Mouse (Mus musculus) neural tube, embryonic 11.5 days (tissue): Measurements from ENCODE around the gene Denr. TPM values are rescaled to one million over a fixed set of nuclear protein-coding genes. Genes with fewer than 3 reads are reported as not detected.
A peak's percentile ranks its signal among the peaks of the same experiment; 100 is the strongest.

Experiments
- ATAC-seq: fragments of 200-750 bp; cut with Nextera tagmentation; 2 replicates; pipeline ENCODE4 v1.8.0; 2017; ENCODE audit warnings: moderate number of reproducible peaks, mild to moderate bottlenecking, moderate TSS enrichment, moderate library complexity; ENCODE audit not compliant: insufficient read depth, low FRiP score, low TSS enrichment
- DNase-seq: peaks from one replicate; pipeline ENCODE4 v3.0.0-alpha.2; 2015; ENCODE audit warnings: low spot score
- H3K27ac ChIP-seq: fragments of 300-500 bp; sonication (generic); 2 replicates; pipeline ENCODE4 v1.5.1; 2014; ENCODE audit warnings: low read depth, mild to moderate bottlenecking, low read length
- H3K27me3 ChIP-seq: fragments of 300-500 bp; sonication (generic); 2 replicates; pipeline ENCODE4 v1.6.1; 2014; ENCODE audit warnings: mild to moderate bottlenecking, low read length, mixed read lengths; ENCODE audit not compliant: control insufficient read depth, insufficient read depth
- H3K36me3 ChIP-seq: fragments of 300-500 bp; sonication (generic); 2 replicates; pipeline ENCODE4 v1.6.1; 2014; ENCODE audit warnings: mild to moderate bottlenecking, low read length, moderate library complexity, mixed read lengths; ENCODE audit not compliant: control insufficient read depth, insufficient read depth
- H3K4me1 ChIP-seq: fragments of 300-500 bp; sonication (generic); 2 replicates; pipeline ENCODE4 v1.6.1; 2014; ENCODE audit warnings: low read length, mixed read lengths; ENCODE audit not compliant: control insufficient read depth, insufficient read depth
- H3K4me2 ChIP-seq: fragments of 300-500 bp; sonication (generic); 2 replicates; pipeline ENCODE4 v1.6.1; 2014; ENCODE audit warnings: low read depth, mild to moderate bottlenecking, moderate library complexity
- H3K4me3 ChIP-seq: fragments of 300-500 bp; sonication (generic); 2 replicates; pipeline ENCODE4 v1.5.1; 2014; ENCODE audit warnings: low read depth, low read length
- H3K9ac ChIP-seq: fragments of 300-500 bp; sonication (generic); 2 replicates; pipeline ENCODE4 v1.6.1; 2014; ENCODE audit warnings: mild to moderate bottlenecking, low read length
- H3K9me3 ChIP-seq: fragments of 300-500 bp; sonication (generic); 2 replicates; pipeline ENCODE4 v1.6.1; 2016; ENCODE audit warnings: low read length; ENCODE audit not compliant: control insufficient read depth
- WGBS: fragments of 180-500 bp; shearing (Covaris S2); extraction: QIAGEN DNeasy Blood & Tissue Kit; methylation state at CpG from one replicate; pipeline ENCODE4 v1.1.7; 2014; 5-methylcytosine and 5-hydroxymethylcytosine counted together
- polyA plus RNA-seq: library from polyadenylated mRNA; unstranded; fragments of >200 nt; fragmentation: Nextera tagmentation; extraction: Ambion mirVana; gene quantifications from 2 replicates; pipeline ENCODE4 v1.2.1, GENCODE M21; 2014

Denr gene
- polyA plus RNA-seq: 138 and 146 TPM in 2 replicates

DNA sequence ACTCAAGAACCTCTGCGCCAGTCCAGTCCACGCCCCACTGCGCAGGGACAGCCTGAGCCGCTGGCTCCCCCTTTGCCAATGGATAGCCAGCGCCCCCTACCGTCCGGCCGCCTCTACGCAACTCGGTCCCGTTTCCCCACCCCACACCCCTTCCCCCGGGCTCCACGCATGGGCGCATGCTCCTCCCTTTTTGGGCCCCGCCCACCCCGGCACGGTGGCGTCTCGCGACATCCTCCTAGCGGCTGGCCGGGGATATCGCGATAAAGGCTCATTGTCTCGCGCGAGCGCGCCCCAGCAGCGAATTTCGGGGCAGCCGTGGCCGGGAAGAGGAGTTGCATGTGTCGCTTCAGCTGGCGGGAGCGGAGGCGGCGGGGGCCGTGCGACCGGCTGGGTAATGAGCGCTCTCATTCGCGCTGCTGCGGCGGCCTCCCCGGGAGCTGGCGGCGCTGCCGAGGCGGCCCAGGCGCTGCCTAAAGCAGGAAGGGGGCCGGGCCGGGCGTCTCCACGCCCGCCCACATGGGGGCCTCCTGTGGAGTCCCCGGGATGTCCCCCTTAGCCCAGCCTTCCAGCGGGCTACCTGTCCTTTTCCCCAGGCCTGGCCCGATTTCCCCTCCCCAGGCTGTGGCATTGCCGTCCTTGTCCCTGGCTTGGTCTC is at the start of gene Denr:
Denr (plus strand) TSS at position 200 of the 655 bp plus-strand sequence.
- H3K27ac ChIP-seq: peak within 1 kb of the TSS; percentile 73
- peak within 1 kb of the TSS; percentile 75 for H3K4me2 ChIP-seq
- no peaks in the 10 kb centered on the region for H3K27me3 ChIP-seq
- no peaks in the 10 kb centered on the region for H3K9me3 ChIP-seq
- peaks cover 8% of the 10 kb centered on the region for H3K4me1 ChIP-seq
- whole genome bisulfite sequencing: under 1% methylated on average over 55 of the region's 61 CpGs
- no peaks in the 10 kb centered on the region; the same call in 1 of the 2 replicates for H3K36me3 ChIP-seq
- H3K4me3 ChIP-seq: peak within 1 kb of the TSS; percentile 95
- peak; percentile 100 for DNase-seq
- peak; percentile 97 for ATAC-seq
- peak within 1 kb of the TSS; percentile 98 for H3K9ac ChIP-seq

DNA sequence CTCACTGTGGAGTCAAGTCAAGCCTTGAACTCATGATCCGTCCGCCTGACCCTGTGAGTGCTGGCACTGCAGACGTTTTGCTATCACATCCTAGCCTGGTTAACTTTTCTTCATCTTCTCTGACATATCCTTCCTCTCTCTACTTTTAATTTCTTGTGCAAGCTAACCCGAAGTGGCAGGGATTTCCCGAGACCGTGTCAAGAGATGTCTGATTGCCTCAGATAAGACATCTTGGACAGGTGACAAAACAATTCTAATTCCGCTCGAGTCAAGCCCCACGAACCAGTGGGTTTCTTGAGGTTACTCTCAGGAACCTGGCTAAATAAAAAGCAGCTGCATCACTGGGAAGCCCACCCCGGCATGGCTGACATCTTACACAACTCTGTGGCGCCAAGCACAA is 48.2 kb upstream of the Denr start:
- H3K4me1 ChIP-seq: no peaks in the 10 kb centered on the region
- no peak overlapping the region for H3K27ac ChIP-seq
- WGBS: 87% methylated on average over 11 of the region's 11 CpGs
- H3K9me3 ChIP-seq: no peaks in the 10 kb centered on the region
- DNase-seq (no peak), ATAC-seq (no peak)
- no peak overlapping the region for H3K4me2 ChIP-seq
- no peak overlapping the region for H3K4me3 ChIP-seq
- H3K9ac ChIP-seq: no peak overlapping the region
- H3K27me3 ChIP-seq: no peaks in the 10 kb centered on the region
- no peaks in the 10 kb centered on the region for H3K36me3 ChIP-seq

DNA sequence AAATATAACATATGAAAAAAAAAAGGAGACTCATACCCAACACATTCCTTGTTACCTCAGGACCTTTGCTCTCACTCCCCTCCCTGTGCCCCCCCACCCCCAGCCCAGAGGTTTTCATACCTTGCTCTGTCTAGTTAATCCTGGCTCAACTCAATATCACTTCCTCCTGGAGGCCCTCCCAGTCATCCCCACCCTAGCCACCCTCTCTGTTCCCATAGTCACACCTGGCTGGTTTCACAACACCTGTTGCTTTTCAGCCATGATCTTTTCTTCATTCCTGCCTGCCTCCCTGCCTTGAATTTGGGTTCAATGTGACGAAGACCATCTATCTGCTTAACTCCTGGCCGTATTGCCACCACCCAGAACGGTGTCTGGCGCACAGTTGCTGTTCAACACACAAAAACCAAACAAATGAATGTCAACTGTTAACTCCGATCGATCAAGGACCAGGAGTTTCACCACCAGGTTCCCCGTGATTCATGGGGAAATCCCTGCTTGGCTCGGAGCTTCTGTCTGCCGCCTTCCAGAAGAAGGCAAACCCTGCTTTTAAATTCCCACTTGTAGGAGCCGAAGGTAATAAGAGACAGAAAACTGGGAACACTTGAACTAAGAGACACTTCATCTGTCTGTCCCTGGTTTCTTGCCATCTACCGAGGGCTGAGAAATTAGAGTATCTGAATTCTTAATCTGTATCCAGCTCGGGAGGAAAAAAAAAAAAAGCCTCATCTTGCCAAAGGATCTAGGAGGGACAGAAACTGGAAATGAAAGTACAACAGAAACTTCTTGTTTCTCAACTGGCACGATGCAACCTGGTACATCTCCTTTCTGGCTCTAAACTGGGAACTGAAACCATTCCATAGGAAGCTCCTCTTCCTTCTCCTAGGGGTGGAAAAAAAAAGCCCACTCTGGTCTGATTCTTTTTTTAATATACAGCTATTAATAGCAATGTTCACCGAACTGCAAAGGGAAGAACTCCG is 44.3 kb upstream of the Denr start:
- Histone ChIP-seq H3K27ac (no peak overlapping the region), H3K4me3 (no peak overlapping the region), H3K4me1 (no peaks in the 10 kb centered on the region), H3K36me3 (no peaks in the 10 kb centered on the region), H3K27me3 (no peaks in the 10 kb centered on the region), H3K9ac (no peak overlapping the region), H3K9me3 (no peaks in the 10 kb centered on the region), H3K4me2 (no peak overlapping the region)
- WGBS: 88% methylated on average over 15 of the region's 15 CpGs
- DNase-seq: no peak
- ATAC-seq: no peak

DNA sequence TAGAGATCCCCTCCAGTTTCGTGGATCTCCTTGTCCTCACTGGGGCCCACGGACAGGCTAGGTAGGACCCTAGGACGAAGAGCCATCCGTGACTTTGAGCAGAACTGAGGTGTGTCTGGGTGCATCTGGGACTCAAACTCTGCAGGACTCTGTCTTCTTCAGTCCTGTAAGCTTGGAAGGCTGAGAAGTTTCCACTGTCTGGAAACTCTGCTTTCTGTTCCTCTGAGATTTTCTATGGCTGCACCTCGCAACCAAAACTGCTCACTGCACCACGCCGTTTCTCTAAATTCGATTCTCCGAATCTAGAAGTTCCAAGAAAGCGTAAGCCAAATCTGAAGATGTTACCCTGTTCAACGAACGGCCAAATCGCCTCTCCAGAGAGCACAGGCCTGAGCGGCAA is 43.0 kb upstream of the Denr start:
- Histone ChIP-seq H3K4me1 (no peaks in the 10 kb centered on the region), H3K9me3 (no peaks in the 10 kb centered on the region), H3K4me2 (no peak overlapping the region), H3K4me3 (no peak overlapping the region), H3K27ac (no peak overlapping the region), H3K9ac (no peak overlapping the region), H3K36me3 (no peaks in the 10 kb centered on the region), H3K27me3 (no peaks in the 10 kb centered on the region)
- DNase-seq (no peak), ATAC-seq (no peak)
- 91% methylated on average over 14 of the region's 14 CpGs for WGBS

DNA sequence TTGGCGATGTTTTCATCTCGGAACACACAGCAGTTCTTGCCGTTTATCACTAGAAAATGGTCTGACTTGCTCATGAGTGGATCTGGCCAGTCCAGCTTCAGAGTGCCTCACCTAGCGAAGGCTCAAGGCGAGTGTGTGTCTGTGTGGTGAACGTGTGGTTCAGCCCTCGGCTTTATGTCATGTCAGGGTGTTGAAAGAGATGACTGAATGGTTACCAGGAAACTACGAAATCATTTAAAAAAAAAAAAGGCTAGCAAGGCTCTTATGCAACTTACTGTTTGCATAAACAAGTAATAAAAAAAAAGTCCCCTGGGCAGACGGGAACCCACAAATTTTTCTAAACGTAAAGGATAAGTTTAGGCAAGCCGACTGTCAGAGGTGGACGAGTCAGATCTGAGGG is 41.6 kb upstream of the Denr start, which contains the start of gene Hcar2:
Hcar2 (minus strand) TSS at position 135 of the 400 bp plus-strand sequence.
- WGBS: 85% methylated on average over 12 of the region's 12 CpGs
- ATAC-seq: no peak
- no peaks in the 10 kb centered on the region for H3K27me3 ChIP-seq
- no peak within 1 kb of the TSS for H3K27ac ChIP-seq
- H3K4me2 ChIP-seq: no peak within 1 kb of the TSS
- H3K36me3 ChIP-seq: no peaks in the 10 kb centered on the region
- DNase-seq: no peak
- H3K4me3 ChIP-seq: no peak within 1 kb of the TSS
- no peak within 1 kb of the TSS for H3K9ac ChIP-seq
- H3K9me3 ChIP-seq: no peaks in the 10 kb centered on the region
- no peaks in the 10 kb centered on the region for H3K4me1 ChIP-seq

DNA sequence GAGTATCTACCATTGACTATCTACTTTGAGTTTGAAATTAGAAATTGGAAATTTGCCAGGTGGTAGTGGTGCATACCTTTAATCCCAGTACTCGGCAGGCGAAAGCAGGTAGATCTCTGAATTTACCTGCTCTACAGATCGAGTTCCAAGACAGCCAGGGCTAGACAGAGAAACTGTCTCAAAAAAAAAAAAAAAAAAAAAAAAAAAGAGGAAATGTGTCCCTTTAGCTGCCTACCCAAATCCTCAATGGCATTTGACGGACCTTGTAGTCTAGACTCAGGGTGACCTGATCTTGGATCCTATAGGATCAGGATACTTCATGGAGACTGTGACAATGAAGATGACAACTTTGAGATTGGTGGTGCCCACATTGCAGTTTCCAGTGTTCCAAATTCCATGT is 40.5 kb upstream of the Denr start:
- Histone ChIP-seq H3K9me3 (no peaks in the 10 kb centered on the region), H3K27me3 (no peaks in the 10 kb centered on the region), H3K4me2 (no peak overlapping the region), H3K4me3 (no peak overlapping the region), H3K36me3 (no peaks in the 10 kb centered on the region), H3K27ac (no peak overlapping the region), H3K9ac (no peak overlapping the region), H3K4me1 (no peaks in the 10 kb centered on the region)
- DNase-seq (no peak), ATAC-seq (no peak)
- WGBS: 91% methylated on average over 4 of the region's 4 CpGs

- ATAC-seq (no peak), DNase-seq (no peak)
- WGBS: 84% methylated on average over 4 of the region's 4 CpGs
- no peaks in the 10 kb centered on the region for H3K36me3 ChIP-seq
- no peak overlapping the region for H3K4me2 ChIP-seq
- no peaks in the 10 kb centered on the region for H3K4me1 ChIP-seq
- no peak overlapping the region for H3K27ac ChIP-seq
- no peaks in the 10 kb centered on the region for H3K9me3 ChIP-seq
- no peak overlapping the region for H3K9ac ChIP-seq
- H3K27me3 ChIP-seq: no peaks in the 10 kb centered on the region
- no peak overlapping the region for H3K4me3 ChIP-seq
These were observed 37.4 kb upstream of the Denr start for GRCm38 (mm10) chr5:123869615-123870014.

DNA sequence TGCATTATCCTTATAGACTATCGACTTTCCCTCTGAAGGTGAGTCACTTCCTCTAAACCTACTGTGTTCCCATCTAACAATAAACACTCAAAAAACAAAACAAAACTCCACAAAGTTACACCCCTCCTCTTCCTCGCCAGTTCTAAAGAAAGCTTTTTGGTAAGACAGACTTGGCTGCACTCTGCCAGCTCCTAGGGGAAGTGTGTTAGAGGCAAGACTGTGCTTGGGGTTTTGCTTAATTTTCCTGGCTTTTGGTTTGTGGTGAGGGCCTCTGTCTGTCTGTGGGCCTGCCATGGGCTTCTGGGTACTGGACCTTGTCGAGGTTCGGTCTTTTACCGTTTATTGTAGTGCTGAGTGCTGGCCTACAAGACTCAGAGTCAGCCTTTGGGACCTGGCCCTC is 32.8 kb upstream of the Denr start:
- Histone ChIP-seq H3K9me3 (no peaks in the 10 kb centered on the region), H3K27me3 (no peaks in the 10 kb centered on the region), H3K4me1 (no peaks in the 10 kb centered on the region), H3K27ac (no peak overlapping the region), H3K9ac (no peak overlapping the region), H3K4me3 (no peak overlapping the region), H3K36me3 (no peaks in the 10 kb centered on the region), H3K4me2 (no peak overlapping the region)
- WGBS: 88% methylated on average over 5 of the region's 5 CpGs
- ATAC-seq (no peak), DNase-seq (no peak)
